Mouse (Mus musculus): ENCODE data around the gene Plekhg6. TPM values are rescaled to one million over a fixed set of nuclear protein-coding genes. Genes with fewer than 3 reads are reported as not detected.

The Plekhg6 gene
- polyA plus RNA-seq, 1 experiment from 2014 or later: 0.19 TPM

DNA sequence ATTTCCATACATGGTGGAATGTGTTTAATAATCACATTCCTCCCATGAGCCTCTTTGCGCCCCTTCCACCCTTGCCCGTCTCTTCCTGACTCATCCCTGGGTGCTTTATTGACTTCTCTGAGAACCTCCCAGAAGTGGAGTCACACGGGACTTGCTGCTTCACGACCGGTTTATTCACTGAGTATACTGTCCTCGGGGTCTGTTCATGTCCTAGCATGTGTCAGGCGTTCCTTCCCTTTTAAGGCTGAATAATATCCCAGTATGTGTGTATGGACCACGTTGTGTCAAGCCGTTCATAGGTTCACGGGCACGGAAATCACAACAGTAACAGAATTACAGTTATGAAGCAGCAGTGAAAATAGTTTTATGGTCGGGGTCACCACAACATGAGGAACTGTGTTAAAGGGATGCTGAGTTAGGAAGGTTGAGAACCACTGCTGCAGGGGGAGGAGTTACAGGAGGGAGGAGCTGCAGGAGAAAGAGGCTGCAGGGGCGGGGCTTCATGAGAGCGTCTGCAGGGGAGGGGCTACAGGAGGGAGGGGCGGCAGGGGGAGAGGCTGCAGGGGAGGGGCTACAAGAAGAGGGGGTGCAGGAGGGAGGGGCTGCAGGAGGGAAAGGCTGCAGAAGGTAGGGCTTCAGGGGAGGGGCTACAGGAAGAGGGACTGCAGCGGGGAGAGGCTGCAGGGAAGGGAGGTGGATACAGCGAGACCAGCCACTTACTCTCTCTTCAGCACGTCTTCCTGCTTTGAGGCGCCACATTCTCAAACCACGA, 41.6 kb upstream of the Plekhg6 start:
- ATAC-seq (ENCODE audit: low FRiP score) (peak; percentile 30; the same call in 1 of the 2 replicates), DNase-seq (ENCODE audit: low spot score) (peak; percentile 74)
- WGBS: 27% methylated on average over 19 of the region's 20 CpGs
- Histone ChIP-seq H3K36me3 (ENCODE audit: control insufficient read depth, insufficient read depth, low read length) (no peaks in the 10 kb centered on the region), H3K4me3 (ENCODE audit: low read depth, low read length) (0 out of 2 replicates have a peak overlapping the region, but pooled peaks have one; percentile 6), H3K9ac (ENCODE audit: low read depth, low read length) (no peak overlapping the region), H3K27me3 (ENCODE audit: control insufficient read depth, insufficient read depth, low read length) (no peaks in the 10 kb centered on the region), H3K4me2 (replicated peaks; ENCODE audit: low read depth, low read length) (no peak overlapping the region; the same call in 1 of the 2 replicates), H3K27ac (ENCODE audit: low read depth, low read length) (no peak overlapping the region), H3K9me3 (ENCODE audit: control insufficient read depth, low read length) (no peaks in the 10 kb centered on the region), H3K4me1 (replicated peaks; ENCODE audit: control insufficient read depth, insufficient read depth, low read length) (0 out of 2 replicates have a peak, but pooled peaks cover 2% of the 10 kb centered on the region)

DNA sequence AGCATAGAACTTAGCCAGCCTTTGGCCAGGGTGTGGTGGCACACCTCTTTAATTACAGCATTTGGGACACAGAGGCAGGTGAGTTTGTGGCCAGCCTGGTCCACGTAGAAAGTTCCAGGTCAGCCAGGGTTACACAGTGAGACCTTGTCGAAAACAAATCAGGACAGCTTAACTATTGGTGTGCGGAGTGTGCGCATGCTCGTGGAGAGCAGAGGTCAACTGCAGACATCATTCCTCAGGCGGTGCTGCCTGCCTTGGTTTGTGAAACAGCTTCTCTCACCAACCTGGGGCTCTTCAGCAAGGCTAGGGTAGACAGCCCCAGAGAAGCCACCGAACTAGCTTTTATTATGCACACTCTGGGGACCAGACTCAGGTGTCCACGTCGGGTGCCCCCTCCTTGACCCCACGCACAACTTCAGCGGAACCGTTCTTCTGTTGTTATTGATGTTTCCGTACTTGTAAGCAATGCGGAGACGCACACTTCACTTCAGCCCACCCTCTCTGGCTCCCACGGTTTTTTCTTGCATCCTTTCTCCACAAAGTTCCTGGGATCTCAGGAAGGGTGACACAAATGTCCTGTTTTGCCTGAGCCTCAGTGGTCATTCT, 40.0 kb upstream of the Plekhg6 start:
- 68% methylated on average over 16 of the region's 16 CpGs for WGBS
- Histone ChIP-seq H3K9ac (ENCODE audit: low read depth, low read length) (no peak overlapping the region), H3K4me3 (ENCODE audit: low read depth, low read length) (no peak overlapping the region), H3K9me3 (ENCODE audit: control insufficient read depth, low read length) (no peaks in the 10 kb centered on the region), H3K36me3 (ENCODE audit: control insufficient read depth, insufficient read depth, low read length) (no peaks in the 10 kb centered on the region), H3K4me2 (replicated peaks; ENCODE audit: low read depth, low read length) (no peak overlapping the region), H3K4me1 (replicated peaks; ENCODE audit: control insufficient read depth, insufficient read depth, low read length) (0 out of 2 replicates have a peak, but pooled peaks cover 2% of the 10 kb centered on the region), H3K27ac (ENCODE audit: low read depth, low read length) (no peak overlapping the region), H3K27me3 (ENCODE audit: control insufficient read depth, insufficient read depth, low read length) (no peaks in the 10 kb centered on the region)
- ATAC-seq (ENCODE audit: low FRiP score) (no peak), DNase-seq (ENCODE audit: low spot score) (no peak)

DNA sequence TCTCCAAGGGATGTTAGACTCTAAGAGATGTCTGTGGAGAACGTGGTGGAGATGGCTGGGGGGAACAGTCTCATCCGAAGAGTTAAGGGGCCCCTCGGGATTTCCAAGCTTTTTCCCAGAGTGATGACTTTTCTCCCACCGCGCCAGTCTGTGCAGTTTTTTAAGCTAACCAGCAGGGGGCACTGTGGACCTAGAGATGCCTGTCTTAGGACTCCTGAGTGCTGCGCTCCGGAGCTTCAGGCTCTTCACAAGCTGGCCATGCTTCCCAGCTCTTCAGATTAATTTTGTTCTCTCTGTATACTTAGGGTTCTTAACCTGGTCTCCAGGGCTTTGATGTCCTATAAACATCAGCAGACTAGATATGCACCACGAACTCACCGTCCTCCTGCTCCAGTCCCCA, 38.2 kb upstream of the Plekhg6 start:
- H3K4me2 ChIP-seq (replicated peaks; ENCODE audit: low read depth, low read length): no peak overlapping the region
- H3K9me3 ChIP-seq (ENCODE audit: control insufficient read depth, low read length): no peaks in the 10 kb centered on the region
- ATAC-seq (ENCODE audit: low FRiP score) (peak; percentile 66; the same call in 1 of the 2 replicates), DNase-seq (ENCODE audit: low spot score) (peak; percentile 91)
- H3K9ac ChIP-seq (ENCODE audit: low read depth, low read length): no peak overlapping the region
- H3K4me3 ChIP-seq (ENCODE audit: low read depth, low read length): no peak overlapping the region
- no peaks in the 10 kb centered on the region for H3K36me3 ChIP-seq (ENCODE audit: control insufficient read depth, insufficient read depth, low read length)
- WGBS: 13% methylated on average over 9 of the region's 9 CpGs
- 0 out of 2 replicates have a peak, but pooled peaks cover 2% of the 10 kb centered on the region for H3K4me1 ChIP-seq (replicated peaks; ENCODE audit: control insufficient read depth, insufficient read depth, low read length)
- H3K27ac ChIP-seq (ENCODE audit: low read depth, low read length): no peak overlapping the region
- H3K27me3 ChIP-seq (ENCODE audit: control insufficient read depth, insufficient read depth, low read length): no peaks in the 10 kb centered on the region

DNA sequence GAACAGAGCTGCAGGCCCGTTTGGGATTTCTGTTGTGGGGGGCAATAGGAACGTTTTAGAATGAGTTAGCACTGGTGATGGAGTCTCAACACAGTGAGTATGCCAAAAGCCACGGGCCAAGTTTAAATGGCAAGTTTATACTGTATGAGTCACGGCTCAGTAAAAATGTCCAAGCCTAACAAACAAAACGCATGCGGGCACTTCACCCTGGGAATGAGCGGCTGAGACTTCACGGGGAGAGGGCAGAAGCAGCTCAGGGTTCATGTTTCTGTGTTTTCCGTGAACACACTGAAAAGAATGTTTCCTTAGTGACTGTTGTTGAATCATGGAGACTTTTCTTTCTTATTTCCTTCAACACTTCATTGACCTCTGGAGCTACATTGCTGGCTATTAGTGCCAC, 32.7 kb upstream of the Plekhg6 start:
- Histone ChIP-seq H3K4me1 (replicated peaks; ENCODE audit: control insufficient read depth, insufficient read depth, low read length) (no peaks in the 10 kb centered on the region), H3K27ac (ENCODE audit: low read depth, low read length) (no peak overlapping the region), H3K4me3 (ENCODE audit: low read depth, low read length) (no peak overlapping the region), H3K27me3 (ENCODE audit: control insufficient read depth, insufficient read depth, low read length) (no peaks in the 10 kb centered on the region), H3K4me2 (replicated peaks; ENCODE audit: low read depth, low read length) (no peak overlapping the region), H3K9me3 (ENCODE audit: control insufficient read depth, low read length) (no peaks in the 10 kb centered on the region), H3K9ac (ENCODE audit: low read depth, low read length) (no peak overlapping the region), H3K36me3 (ENCODE audit: control insufficient read depth, insufficient read depth, low read length) (no peaks in the 10 kb centered on the region)
- no peak for DNase-seq (ENCODE audit: low spot score)
- ATAC-seq (ENCODE audit: low FRiP score): no peak
- WGBS: 83% methylated on average over 9 of the region's 9 CpGs

GRCm38 (mm10) chr6:125411661-125412060, 31.1 kb upstream of the Plekhg6 start:
- H3K9me3 ChIP-seq (ENCODE audit: control insufficient read depth, low read length): no peaks in the 10 kb centered on the region
- no peak overlapping the region for H3K9ac ChIP-seq (ENCODE audit: low read depth, low read length)
- no peaks in the 10 kb centered on the region for H3K27me3 ChIP-seq (ENCODE audit: control insufficient read depth, insufficient read depth, low read length)
- no peak overlapping the region for H3K27ac ChIP-seq (ENCODE audit: low read depth, low read length)
- no peak for DNase-seq (ENCODE audit: low spot score)
- no peaks in the 10 kb centered on the region for H3K36me3 ChIP-seq (ENCODE audit: control insufficient read depth, insufficient read depth, low read length)
- H3K4me3 ChIP-seq (ENCODE audit: low read depth, low read length): no peak overlapping the region
- H3K4me1 ChIP-seq (replicated peaks; ENCODE audit: control insufficient read depth, insufficient read depth, low read length): no peaks in the 10 kb centered on the region
- no peak overlapping the region for H3K4me2 ChIP-seq (replicated peaks; ENCODE audit: low read depth, low read length)
- 91% methylated on average over 6 of the region's 6 CpGs for WGBS
- ATAC-seq (ENCODE audit: low FRiP score): no peak

DNA sequence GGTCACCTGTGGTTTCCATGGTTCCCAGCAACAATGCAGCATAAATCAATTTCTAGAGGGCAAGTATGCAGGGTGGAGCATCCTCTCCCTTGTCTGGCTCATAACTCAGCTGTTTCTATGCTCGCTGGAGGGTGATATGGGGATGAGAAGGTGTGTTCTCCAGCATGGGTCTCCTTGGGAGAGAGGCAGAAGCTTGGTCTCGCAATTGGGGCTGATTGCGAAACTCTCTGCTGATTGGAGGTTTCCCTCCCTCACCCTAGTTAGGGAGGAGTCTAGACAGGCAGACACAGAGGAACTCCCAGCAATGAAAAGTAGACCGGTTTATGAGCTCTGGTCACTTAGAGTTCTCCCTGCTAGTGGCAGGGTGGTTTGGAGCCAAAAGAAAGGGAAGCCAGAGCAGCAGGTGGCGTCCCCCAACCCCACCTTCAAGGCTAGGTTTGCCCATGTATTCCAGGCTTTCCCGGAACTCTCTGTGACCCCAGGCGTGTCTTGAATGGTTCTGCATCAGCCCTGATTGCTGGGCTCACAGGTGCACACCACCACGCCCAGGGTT, 30.5 kb upstream of the Plekhg6 start:
- Histone ChIP-seq H3K9ac (ENCODE audit: low read depth, low read length) (no peak overlapping the region), H3K4me2 (replicated peaks; ENCODE audit: low read depth, low read length) (no peak overlapping the region), H3K9me3 (ENCODE audit: control insufficient read depth, low read length) (no peaks in the 10 kb centered on the region), H3K4me3 (ENCODE audit: low read depth, low read length) (no peak overlapping the region), H3K36me3 (ENCODE audit: control insufficient read depth, insufficient read depth, low read length) (no peaks in the 10 kb centered on the region), H3K4me1 (replicated peaks; ENCODE audit: control insufficient read depth, insufficient read depth, low read length) (no peaks in the 10 kb centered on the region), H3K27ac (ENCODE audit: low read depth, low read length) (no peak overlapping the region), H3K27me3 (ENCODE audit: control insufficient read depth, insufficient read depth, low read length) (no peaks in the 10 kb centered on the region)
- no peak for DNase-seq (ENCODE audit: low spot score)
- 56% methylated on average over 8 of the region's 8 CpGs for WGBS
- no peak for ATAC-seq (ENCODE audit: low FRiP score)

DNA sequence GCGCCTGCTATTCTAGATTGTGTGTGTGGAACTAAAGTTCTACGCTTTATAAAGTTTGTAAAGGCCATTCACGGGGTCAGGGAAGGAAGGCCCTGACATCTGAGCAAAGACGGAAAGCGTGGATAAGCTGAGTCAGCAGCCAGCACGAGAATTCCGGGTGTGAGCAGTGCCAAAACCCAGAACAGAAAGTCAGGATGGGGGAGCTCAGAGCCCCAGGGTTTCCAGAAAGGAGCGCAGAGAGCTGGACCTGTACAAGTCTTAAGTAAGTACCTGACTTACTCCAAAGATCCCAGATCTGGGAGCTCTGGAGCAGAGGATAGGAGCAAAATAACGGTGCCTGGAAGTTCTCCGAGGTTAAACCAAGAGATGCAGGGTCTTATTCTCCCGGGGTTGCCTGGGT, 30.0 kb upstream of the Plekhg6 start:
- WGBS: 79% methylated on average over 11 of the region's 11 CpGs
- ATAC-seq (ENCODE audit: low FRiP score) (no peak), DNase-seq (ENCODE audit: low spot score) (no peak)
- Histone ChIP-seq H3K9me3 (ENCODE audit: control insufficient read depth, low read length) (no peaks in the 10 kb centered on the region), H3K4me2 (replicated peaks; ENCODE audit: low read depth, low read length) (no peak overlapping the region), H3K4me3 (ENCODE audit: low read depth, low read length) (no peak overlapping the region), H3K36me3 (ENCODE audit: control insufficient read depth, insufficient read depth, low read length) (no peaks in the 10 kb centered on the region), H3K27ac (ENCODE audit: low read depth, low read length) (no peak overlapping the region), H3K27me3 (ENCODE audit: control insufficient read depth, insufficient read depth, low read length) (no peaks in the 10 kb centered on the region), H3K4me1 (replicated peaks; ENCODE audit: control insufficient read depth, insufficient read depth, low read length) (no peaks in the 10 kb centered on the region), H3K9ac (ENCODE audit: low read depth, low read length) (no peak overlapping the region)

DNA sequence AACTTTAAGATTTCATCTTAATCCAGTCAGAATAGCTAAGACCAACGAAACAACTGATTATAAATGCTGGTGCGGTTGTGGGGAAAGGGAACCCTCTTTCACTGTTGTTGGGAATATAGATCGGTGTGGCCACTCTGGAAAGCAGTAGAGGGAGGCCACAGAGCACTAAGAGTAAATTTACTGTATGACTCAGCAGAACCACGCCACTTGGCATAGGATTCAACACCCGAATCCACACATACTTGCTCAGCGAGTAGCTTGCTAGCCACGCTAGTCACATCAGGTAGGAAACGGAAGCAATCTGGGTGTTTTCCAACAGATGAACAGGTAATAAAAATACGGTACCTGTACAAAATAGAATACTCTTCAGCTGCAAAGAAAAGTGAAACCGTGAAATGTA, 27.1 kb upstream of the Plekhg6 start:
- Histone ChIP-seq H3K27ac (ENCODE audit: low read depth, low read length) (no peak overlapping the region), H3K4me3 (ENCODE audit: low read depth, low read length) (no peak overlapping the region), H3K9me3 (ENCODE audit: control insufficient read depth, low read length) (no peaks in the 10 kb centered on the region), H3K27me3 (ENCODE audit: control insufficient read depth, insufficient read depth, low read length) (no peaks in the 10 kb centered on the region), H3K36me3 (ENCODE audit: control insufficient read depth, insufficient read depth, low read length) (no peaks in the 10 kb centered on the region), H3K4me1 (replicated peaks; ENCODE audit: control insufficient read depth, insufficient read depth, low read length) (no peaks in the 10 kb centered on the region), H3K4me2 (replicated peaks; ENCODE audit: low read depth, low read length) (no peak overlapping the region), H3K9ac (ENCODE audit: low read depth, low read length) (no peak overlapping the region)
- 93% methylated on average over 10 of the region's 10 CpGs for WGBS
- DNase-seq (ENCODE audit: low spot score) (no peak), ATAC-seq (ENCODE audit: low FRiP score) (no peak)
